Mouse (Mus musculus): Measurements from ENCODE around the gene Hsph1. TPM values are rescaled to one million over a fixed set of nuclear protein-coding genes. Genes with fewer than 3 reads are reported as not detected.

Gene Hsph1
- polyA plus RNA-seq, 1 experiment from 2014 or later: 104 TPM

DNA sequence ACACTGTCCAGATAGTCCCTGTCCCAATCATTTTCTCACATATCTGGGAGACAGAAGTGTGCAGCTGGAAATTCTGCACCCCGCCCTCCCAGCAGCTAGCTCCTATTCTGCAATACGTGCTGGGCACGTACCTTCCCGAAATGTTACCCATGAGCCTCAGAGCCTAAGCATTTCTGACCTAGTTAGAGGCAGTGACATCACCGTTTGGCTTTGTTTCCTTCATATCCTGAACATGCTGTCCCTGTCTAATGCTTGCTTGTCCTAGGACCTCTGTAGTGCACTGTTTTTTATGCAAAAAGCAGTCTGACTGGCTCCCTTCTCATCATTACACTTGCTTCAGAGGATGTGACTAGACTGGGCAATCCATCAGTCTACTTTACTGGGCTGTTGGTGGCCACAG lies 69.2 kb downstream of the Hsph1 start:
- Histone ChIP-seq H3K27me3 (ENCODE audit: control insufficient read depth, insufficient read depth, low read length) (no peaks in the 10 kb centered on the region), H3K36me3 (ENCODE audit: control insufficient read depth, insufficient read depth, low read length) (no peaks in the 10 kb centered on the region), H3K9me3 (ENCODE audit: control insufficient read depth, low read length) (no peaks in the 10 kb centered on the region), H3K4me1 (ENCODE audit: control insufficient read depth, insufficient read depth, low read length) (peaks cover 10% of the 10 kb centered on the region), H3K4me2 (ENCODE audit: low read length) (no peak overlapping the region), H3K27ac (replicated peaks; ENCODE audit: low read depth, low read length) (no peak overlapping the region), H3K9ac (replicated peaks; ENCODE audit: low read length) (no peak overlapping the region), H3K4me3 (replicated peaks; ENCODE audit: low read depth, low read length) (no peak overlapping the region)
- WGBS: 85% methylated on average over 5 of the region's 5 CpGs
- DNase-seq (no peak), ATAC-seq (ENCODE audit: low FRiP score, low TSS enrichment) (no peak)

DNA sequence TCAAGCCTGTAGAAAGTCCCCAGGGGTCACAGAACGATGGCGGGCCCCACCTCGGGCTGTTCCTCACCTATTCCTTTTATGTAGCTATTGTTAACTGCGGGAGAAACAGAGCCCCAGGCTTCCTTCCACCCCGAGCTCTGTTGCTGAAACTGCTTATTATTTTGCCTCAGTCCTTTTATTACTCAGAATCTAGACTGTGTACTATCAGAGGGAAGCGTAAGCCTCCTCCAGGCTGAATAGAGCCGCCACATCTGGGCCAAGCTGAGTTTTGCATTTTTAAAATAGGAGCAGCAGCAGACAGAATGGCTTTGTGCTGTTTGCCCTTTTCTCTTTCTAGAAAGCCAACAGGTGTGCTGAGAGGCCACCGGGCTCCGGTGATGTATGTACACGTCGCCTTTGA lies 70.2 kb downstream of the Hsph1 start:
- peak overlapping the region; percentile 49; the same call in 1 of the 2 replicates for H3K27ac ChIP-seq (replicated peaks; ENCODE audit: low read depth, low read length)
- 24% methylated on average over 11 of the region's 11 CpGs for whole genome bisulfite sequencing

More for the DNA sequence above, 70.2 kb downstream of the Hsph1 start:
- H3K4me2 ChIP-seq (ENCODE audit: low read length): no peak overlapping the region
- no peaks in the 10 kb centered on the region for H3K27me3 ChIP-seq (ENCODE audit: control insufficient read depth, insufficient read depth, low read length)
- no peak overlapping the region; the same call in 1 of the 2 replicates for H3K9ac ChIP-seq (replicated peaks; ENCODE audit: low read length)
- H3K36me3 ChIP-seq (ENCODE audit: control insufficient read depth, insufficient read depth, low read length): no peaks in the 10 kb centered on the region
- no peak overlapping the region for H3K4me3 ChIP-seq (replicated peaks; ENCODE audit: low read depth, low read length)
- ATAC-seq (ENCODE audit: low FRiP score, low TSS enrichment) (no peak; the same call in 1 of the 2 replicates), DNase-seq (peak; percentile 53)
- H3K4me1 ChIP-seq (ENCODE audit: control insufficient read depth, insufficient read depth, low read length): peaks cover 19% of the 10 kb centered on the region
- H3K9me3 ChIP-seq (ENCODE audit: control insufficient read depth, low read length): no peaks in the 10 kb centered on the region

Other genes starting within 250 kb of the Hsph1 start
- 5.9 TPM in 2 replicates for gene Medag, start 224.6 kb downstream of the Hsph1 start, polyA plus RNA-seq (2014; fragmentation: Nextera tagmentation; extraction: Ambion mirVana)
- gene Tex26, start 196.7 kb downstream of the Hsph1 start, polyA plus RNA-seq (2014; fragmentation: Nextera tagmentation; extraction: Ambion mirVana): 0.81 and 1.00 TPM in 2 replicates
- gene Wdr95, start 107.7 kb downstream of the Hsph1 start, polyA plus RNA-seq (2014; fragmentation: Nextera tagmentation; extraction: Ambion mirVana): 0.30 TPM in 1 of 2 replicates, not detected in the other
- 18.2 and 19.0 TPM in 2 replicates for gene B3glct, start 41.9 kb upstream of the Hsph1 start, polyA plus RNA-seq (2014; fragmentation: Nextera tagmentation; extraction: Ambion mirVana)

Measured in midbrain, embryonic 14.5 days (tissue).